Mouse (Mus musculus) ovary, adult 18-20 months (tissue): ENCODE measurements around the gene Rgs10.
"Not testable (repeated sequence)": the region's sequence is repeated elsewhere in the genome, so short reads cannot be mapped to it uniquely, and the experiment has no call there.

ENCODE experiments used
- DNase-seq: peaks from one replicate; pipeline ENCODE4 v3.0.0; 2022; ENCODE audit warnings: low spot score, mixed read lengths

Gene Rgs10

DNA sequence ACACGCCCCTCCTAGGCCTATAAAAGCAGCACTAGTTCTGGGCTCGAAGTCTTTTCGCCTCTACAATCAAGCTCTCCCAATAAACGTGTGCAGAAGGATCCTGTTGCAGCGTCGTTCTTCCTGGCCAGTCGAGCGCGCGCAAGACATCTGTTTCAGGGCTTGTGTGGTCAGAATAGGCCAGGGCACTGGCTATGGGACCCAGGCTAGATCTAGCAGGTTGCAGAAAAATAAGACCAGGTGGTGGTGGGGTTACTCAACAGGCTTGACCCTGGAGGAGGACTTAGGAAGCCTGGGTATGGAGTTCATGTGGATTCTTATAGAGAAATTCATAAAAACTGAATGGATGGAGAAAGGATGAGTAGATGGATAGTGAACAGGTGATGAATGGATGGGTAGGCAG lies 75.9 kb downstream of the Rgs10 start:
- DNase-seq = not testable (repeated sequence)

DNA sequence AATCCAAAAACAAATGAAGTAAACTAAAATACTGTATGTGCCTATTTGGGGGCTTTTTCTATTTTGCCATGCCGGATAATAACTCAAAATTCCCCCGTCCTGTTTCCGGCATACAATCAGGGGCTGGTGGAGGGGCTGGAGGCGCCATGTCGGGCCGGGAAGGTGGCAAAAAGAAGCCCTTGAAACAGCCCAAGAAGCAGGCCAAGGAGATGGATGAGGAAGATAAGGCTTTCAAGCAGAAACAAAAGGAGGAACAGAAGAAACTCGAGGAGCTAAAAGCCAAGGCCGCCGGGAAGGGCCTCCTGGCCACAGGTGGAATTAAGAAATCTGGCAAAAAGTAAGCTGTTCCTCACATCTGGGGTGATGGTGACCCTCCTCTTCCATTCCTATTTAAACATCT lies 78.2 kb downstream of the Rgs10 start:
- not testable (repeated sequence) for DNase-seq

DNA sequence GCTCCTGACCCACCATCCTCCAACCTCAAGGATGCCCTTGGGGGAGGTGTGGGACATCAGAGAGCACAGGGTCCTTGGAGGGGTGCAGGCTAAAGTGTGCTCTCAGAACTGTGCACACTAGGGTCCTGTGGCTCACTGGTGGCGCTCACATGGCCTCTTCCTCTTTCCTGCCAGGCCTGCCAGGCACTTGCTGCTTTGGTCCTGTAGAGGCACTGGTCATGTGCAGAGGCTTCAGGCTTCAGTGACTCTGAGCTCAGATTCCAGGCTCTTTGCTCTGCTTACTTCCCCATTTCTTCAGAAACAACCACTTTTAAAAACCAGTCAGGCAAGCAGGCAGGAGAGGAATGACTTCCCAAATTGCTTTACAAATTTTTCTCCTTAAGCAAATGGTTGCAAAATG lies 85.7 kb downstream of the Rgs10 start:
- peak; percentile 29 for DNase-seq

DNA sequence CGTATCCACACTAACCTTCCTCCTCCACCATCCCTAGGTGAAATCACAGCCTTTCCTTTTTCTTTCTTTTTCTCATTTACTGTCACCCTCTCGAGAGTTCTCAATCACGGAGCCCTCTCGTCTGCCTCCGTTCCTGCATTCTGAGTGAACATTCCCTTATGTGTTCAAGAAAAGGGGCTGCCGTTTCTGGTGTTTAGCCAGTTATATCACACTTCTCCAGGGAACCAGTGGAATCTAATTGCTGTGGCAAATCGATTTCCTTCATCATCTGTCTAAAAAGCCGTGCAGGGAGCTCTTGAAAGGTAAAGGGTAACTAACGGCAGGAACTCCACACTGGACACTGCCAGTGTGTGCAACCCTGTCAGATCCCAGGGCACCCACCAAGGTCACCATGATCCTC lies 87.6 kb downstream of the Rgs10 start:
- no peak for DNase-seq

DNA sequence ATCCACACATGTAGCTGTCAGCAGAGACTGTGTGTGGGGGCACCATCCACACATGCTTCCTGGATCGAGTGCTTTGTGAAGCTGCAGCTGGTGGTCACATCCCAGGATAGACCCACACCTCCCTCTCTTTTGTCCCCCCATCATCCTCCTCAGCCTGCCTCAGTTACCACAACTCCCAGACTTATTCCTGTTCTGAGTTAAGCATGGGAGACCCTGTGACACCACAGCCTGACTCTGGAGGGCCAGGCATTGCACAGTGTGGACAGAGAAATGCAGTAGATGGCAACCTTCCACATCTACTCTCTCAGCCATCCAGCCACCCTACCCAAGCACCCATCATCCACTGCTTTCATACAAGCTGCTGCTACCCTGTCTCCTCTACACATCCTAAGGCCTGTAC lies 93.6 kb downstream of the Rgs10 start:
- no peak for DNase-seq
